Mouse (Mus musculus): ENCODE measurements around the gene Zbtb17. TPM values are rescaled to one million over a fixed set of nuclear protein-coding genes. Genes with fewer than 3 reads are reported as not detected.

Gene Zbtb17
- polyA plus RNA-seq, 1 experiment: 47.0 TPM

- H3K4me1 ChIP-seq (ENCODE audit: control insufficient read depth, insufficient read depth, insufficient read length, low read length): peaks cover 4% of the 10 kb centered on the region; the same call in 1 of the 2 replicates
- H3K36me3 ChIP-seq (ENCODE audit: control insufficient read depth, insufficient read depth, low read length): peaks cover 89% of the 10 kb centered on the region
- peak overlapping the region; percentile 55 for H3K27ac ChIP-seq (ENCODE audit: insufficient read depth, low read depth, low read length)
- WGBS: 78% methylated on average over 16 of the region's 16 CpGs
- TF ChIP-seq POLR2A (IDR thresholded peaks at IDR 0.05; ENCODE audit: low read depth, low read length): no peak
- TF ChIP-seq CTCF (IDR thresholded peaks at IDR 0.05; ENCODE audit: extremely low read depth, insufficient read length, insufficient replicate concordance, low read depth, low read length): no peak
- H3K27me3 ChIP-seq (ENCODE audit: control insufficient read depth, insufficient read depth, low read length): no peaks in the 10 kb centered on the region
- H3K4me3 ChIP-seq (ENCODE audit: low read depth, low read length): peak overlapping the region; percentile 29
These were observed 33.2 kb downstream of the Zbtb17 start for GRCm38 (mm10) chr4:141477681-141478102.

- peaks cover 89% of the 10 kb centered on the region for H3K36me3 ChIP-seq (ENCODE audit: control insufficient read depth, insufficient read depth, low read length)
- H3K27ac ChIP-seq (ENCODE audit: insufficient read depth, low read depth, low read length): peak overlapping the region; percentile 55
These were observed 33.8 kb downstream of the Zbtb17 start for GRCm38 (mm10) chr4:141478225-141478624.

GRCm38 (mm10) chr4:141478794-141479193, 34.3 kb downstream of the Zbtb17 start:
- 94% methylated on average over 32 of the region's 32 CpGs for WGBS
- no peaks in the 10 kb centered on the region for H3K27me3 ChIP-seq (ENCODE audit: control insufficient read depth, insufficient read depth, low read length)
- H3K27ac ChIP-seq (ENCODE audit: insufficient read depth, low read depth, low read length): no peak overlapping the region; the same call in 1 of the 2 replicates
- H3K4me3 ChIP-seq (ENCODE audit: low read depth, low read length): no peak overlapping the region
- peaks cover 4% of the 10 kb centered on the region; the same call in 1 of the 2 replicates for H3K4me1 ChIP-seq (ENCODE audit: control insufficient read depth, insufficient read depth, insufficient read length, low read length)
- H3K36me3 ChIP-seq (ENCODE audit: control insufficient read depth, insufficient read depth, low read length): peaks cover 88% of the 10 kb centered on the region
- TF ChIP-seq POLR2A (IDR thresholded peaks at IDR 0.05; ENCODE audit: low read depth, low read length) (no peak), CTCF (IDR thresholded peaks at IDR 0.05; ENCODE audit: extremely low read depth, insufficient read length, insufficient replicate concordance, low read depth, low read length) (no peak)

More at GRCm38 (mm10) chr4:141478225-141478624, 33.8 kb downstream of the Zbtb17 start:
- no peak overlapping the region for H3K4me3 ChIP-seq (ENCODE audit: low read depth, low read length)
- TF ChIP-seq POLR2A (IDR thresholded peaks at IDR 0.05; ENCODE audit: low read depth, low read length) (no peak), CTCF (IDR thresholded peaks at IDR 0.05; ENCODE audit: extremely low read depth, insufficient read length, insufficient replicate concordance, low read depth, low read length) (no peak)
- H3K27me3 ChIP-seq (ENCODE audit: control insufficient read depth, insufficient read depth, low read length): no peaks in the 10 kb centered on the region
- 79% methylated on average over 23 of the region's 23 CpGs for WGBS
- peaks cover 4% of the 10 kb centered on the region; the same call in 1 of the 2 replicates for H3K4me1 ChIP-seq (ENCODE audit: control insufficient read depth, insufficient read depth, insufficient read length, low read length)

GRCm38 (mm10) chr4:141479411-141479810, 35.0 kb downstream of the Zbtb17 start:
- H3K4me3 ChIP-seq (ENCODE audit: low read depth, low read length): no peak overlapping the region
- peaks cover 88% of the 10 kb centered on the region for H3K36me3 ChIP-seq (ENCODE audit: control insufficient read depth, insufficient read depth, low read length)
- 94% methylated on average over 8 of the region's 8 CpGs for WGBS
- TF ChIP-seq POLR2A (IDR thresholded peaks at IDR 0.05; ENCODE audit: low read depth, low read length) (no peak), CTCF (IDR thresholded peaks at IDR 0.05; ENCODE audit: extremely low read depth, insufficient read length, insufficient replicate concordance, low read depth, low read length) (no peak)
- no peak overlapping the region for H3K27ac ChIP-seq (ENCODE audit: insufficient read depth, low read depth, low read length)
- H3K27me3 ChIP-seq (ENCODE audit: control insufficient read depth, insufficient read depth, low read length): no peaks in the 10 kb centered on the region
- peaks cover 4% of the 10 kb centered on the region; the same call in 1 of the 2 replicates for H3K4me1 ChIP-seq (ENCODE audit: control insufficient read depth, insufficient read depth, insufficient read length, low read length)

- TF ChIP-seq POLR2A (IDR thresholded peaks at IDR 0.05; ENCODE audit: low read depth, low read length) (no peak), CTCF (IDR thresholded peaks at IDR 0.05; ENCODE audit: extremely low read depth, insufficient read length, insufficient replicate concordance, low read depth, low read length) (no peak)
- H3K27ac ChIP-seq (ENCODE audit: insufficient read depth, low read depth, low read length): no peak overlapping the region
- H3K4me3 ChIP-seq (ENCODE audit: low read depth, low read length): no peak overlapping the region
- no peaks in the 10 kb centered on the region for H3K27me3 ChIP-seq (ENCODE audit: control insufficient read depth, insufficient read depth, low read length)
- WGBS: 82% methylated on average over 11 of the region's 11 CpGs
- H3K36me3 ChIP-seq (ENCODE audit: control insufficient read depth, insufficient read depth, low read length): peaks cover 80% of the 10 kb centered on the region
- H3K4me1 ChIP-seq (ENCODE audit: control insufficient read depth, insufficient read depth, insufficient read length, low read length): no peaks in the 10 kb centered on the region
These were observed 39.6 kb downstream of the Zbtb17 start for GRCm38 (mm10) chr4:141484071-141484470.

- WGBS: 92% methylated on average over 11 of the region's 11 CpGs
- Histone ChIP-seq H3K36me3 (ENCODE audit: control insufficient read depth, insufficient read depth, low read length) (peaks cover 81% of the 10 kb centered on the region), H3K27ac (ENCODE audit: insufficient read depth, low read depth, low read length) (no peak overlapping the region), H3K4me1 (ENCODE audit: control insufficient read depth, insufficient read depth, insufficient read length, low read length) (no peaks in the 10 kb centered on the region), H3K4me3 (ENCODE audit: low read depth, low read length) (no peak overlapping the region), H3K27me3 (ENCODE audit: control insufficient read depth, insufficient read depth, low read length) (no peaks in the 10 kb centered on the region)
- TF ChIP-seq CTCF (IDR thresholded peaks at IDR 0.05; ENCODE audit: extremely low read depth, insufficient read length, insufficient replicate concordance, low read depth, low read length) (no peak), POLR2A (IDR thresholded peaks at IDR 0.05; ENCODE audit: low read depth, low read length) (no peak)
These were observed 43.1 kb downstream of the Zbtb17 start for GRCm38 (mm10) chr4:141487581-141487980.

- H3K36me3 ChIP-seq (ENCODE audit: control insufficient read depth, insufficient read depth, low read length): peaks cover 78% of the 10 kb centered on the region
- no peaks in the 10 kb centered on the region for H3K4me1 ChIP-seq (ENCODE audit: control insufficient read depth, insufficient read depth, insufficient read length, low read length)
- 92% methylated on average over 4 of the region's 4 CpGs for WGBS
- H3K27ac ChIP-seq (ENCODE audit: insufficient read depth, low read depth, low read length): no peak overlapping the region
- no peaks in the 10 kb centered on the region for H3K27me3 ChIP-seq (ENCODE audit: control insufficient read depth, insufficient read depth, low read length)
- no peak overlapping the region for H3K4me3 ChIP-seq (ENCODE audit: low read depth, low read length)
- TF ChIP-seq CTCF (IDR thresholded peaks at IDR 0.05; ENCODE audit: extremely low read depth, insufficient read length, insufficient replicate concordance, low read depth, low read length) (peak; percentile 60; the same call in 1 of the 2 replicates), POLR2A (IDR thresholded peaks at IDR 0.05; ENCODE audit: low read depth, low read length) (no peak)
These were observed 44.2 kb downstream of the Zbtb17 start for GRCm38 (mm10) chr4:141488670-141489069.

Measured in small intestine, adult 2 months (tissue).